Mouse (Mus musculus): Measurements from ENCODE around the gene Arrb1.

The Arrb1 gene

GRCm38 (mm10) chr7:99627366-99627765 is 92.1 kb downstream of the Arrb1 start:
- DNase-seq (ENCODE audit: low read depth, low spot score): no peak

DNA sequence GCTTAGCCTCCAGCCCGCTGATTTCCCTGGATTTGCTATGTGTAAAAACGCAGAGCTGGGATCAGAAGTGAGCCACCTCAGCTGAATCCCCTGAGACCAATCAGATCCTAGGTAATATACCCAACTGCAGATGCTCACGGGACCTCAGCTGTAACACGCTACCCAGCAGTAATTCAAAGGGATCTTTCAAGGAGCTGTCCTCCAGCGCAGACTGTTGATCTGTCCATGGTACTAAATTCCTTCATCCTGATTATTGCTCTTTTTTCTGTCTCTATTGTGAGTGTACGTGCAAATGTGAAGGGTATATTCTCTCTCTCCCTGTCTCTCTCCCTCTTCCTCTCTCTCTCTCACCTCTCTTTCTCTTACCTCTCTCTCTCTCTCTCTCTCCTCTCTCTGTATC is 97.0 kb downstream of the Arrb1 start:
- DNase-seq (ENCODE audit: low read depth, low spot score): no peak

GRCm38 (mm10) chr7:99633966-99634665 is 98.8 kb downstream of the Arrb1 start:
- no peak for DNase-seq (ENCODE audit: low read depth, low spot score)

DNA sequence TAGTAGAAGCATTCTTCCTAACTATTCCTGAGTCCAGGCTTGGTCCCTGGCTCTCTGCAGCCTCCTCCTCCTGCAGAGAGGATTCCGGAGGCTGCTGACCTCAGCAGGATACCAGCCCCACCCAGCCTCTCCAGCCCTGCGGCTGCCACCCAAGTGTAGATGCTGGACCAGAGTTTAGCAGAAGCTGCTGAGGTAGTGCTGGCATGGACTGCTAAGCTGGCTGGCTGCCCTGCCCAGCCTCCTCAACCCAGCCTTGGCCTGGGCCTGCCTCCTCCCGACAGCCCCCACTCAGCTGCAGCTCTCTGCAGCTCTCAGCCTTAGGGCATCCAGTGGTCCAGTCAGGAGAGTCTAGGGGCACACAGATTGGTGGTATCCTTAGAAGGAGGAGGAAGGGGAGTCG is 106.0 kb downstream of the Arrb1 start:
- no peak for DNase-seq (ENCODE audit: low read depth, low spot score)

GRCm38 (mm10) chr7:99642078-99642477 is 106.8 kb downstream of the Arrb1 start:
- DNase-seq (ENCODE audit: low read depth, low spot score): no peak

DNA sequence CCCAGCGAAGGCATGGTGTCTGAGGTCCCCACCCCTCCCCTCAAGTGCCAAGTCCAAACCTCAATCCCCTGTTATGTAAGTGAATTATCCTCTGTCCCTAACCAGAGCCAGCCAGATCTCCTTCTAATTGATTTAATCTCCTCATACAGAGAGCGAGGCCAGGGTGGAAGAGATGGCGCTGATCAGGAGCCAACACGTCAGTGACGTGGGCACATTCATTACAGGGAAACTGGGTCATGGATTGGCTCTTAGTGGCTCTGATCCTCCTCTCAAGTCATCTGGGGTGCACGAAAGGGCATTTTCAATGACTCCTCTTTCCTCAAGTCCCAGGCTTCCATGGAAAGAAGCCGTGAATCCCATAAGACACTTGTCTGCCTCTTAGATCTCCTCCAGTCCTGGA is 109.4 kb downstream of the Arrb1 start:
- DNase-seq (ENCODE audit: low read depth, low spot score): no peak

DNA sequence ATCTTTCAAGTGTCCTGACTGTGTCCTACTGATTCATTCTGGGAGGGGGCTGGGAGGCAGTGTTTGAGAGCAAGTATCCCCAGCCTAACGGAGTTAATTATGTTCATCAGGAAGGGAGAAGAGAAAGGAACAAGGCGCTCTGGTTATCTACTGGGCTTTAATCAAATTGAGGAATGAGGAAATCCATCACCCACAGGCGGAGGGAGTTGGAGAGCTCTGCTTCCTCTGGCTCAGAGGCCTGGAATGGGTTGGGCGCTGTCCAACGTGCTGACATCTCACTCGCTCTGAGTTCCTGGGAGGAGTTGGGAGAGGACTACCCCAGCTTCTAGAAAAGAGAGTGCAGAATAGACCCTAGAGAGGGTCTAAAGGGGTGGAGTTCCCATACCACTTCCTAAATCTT is 113.4 kb downstream of the Arrb1 start:
- no peak for DNase-seq (ENCODE audit: low read depth, low spot score)

DNA sequence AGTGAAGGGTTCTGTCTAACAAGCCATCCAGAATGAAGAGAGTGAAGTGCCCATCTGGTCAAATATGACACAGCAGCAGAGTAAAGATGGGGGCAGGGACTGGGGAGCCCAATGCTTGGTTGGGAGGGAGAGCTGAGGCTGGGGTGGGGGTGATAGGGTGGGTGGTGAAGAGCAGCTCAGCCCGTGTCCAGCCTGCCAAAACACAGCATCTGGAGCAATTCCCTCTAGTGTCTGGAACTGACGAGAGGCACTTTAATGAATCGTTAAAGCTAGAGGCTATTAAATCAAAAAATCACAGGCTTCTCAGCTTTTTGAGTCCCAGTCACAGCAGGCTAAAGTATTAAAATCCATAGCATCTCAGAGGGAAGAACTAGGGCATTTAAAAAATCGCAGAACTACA is 114.3 kb downstream of the Arrb1 start:
- no peak for DNase-seq (ENCODE audit: low read depth, low spot score)

DNA sequence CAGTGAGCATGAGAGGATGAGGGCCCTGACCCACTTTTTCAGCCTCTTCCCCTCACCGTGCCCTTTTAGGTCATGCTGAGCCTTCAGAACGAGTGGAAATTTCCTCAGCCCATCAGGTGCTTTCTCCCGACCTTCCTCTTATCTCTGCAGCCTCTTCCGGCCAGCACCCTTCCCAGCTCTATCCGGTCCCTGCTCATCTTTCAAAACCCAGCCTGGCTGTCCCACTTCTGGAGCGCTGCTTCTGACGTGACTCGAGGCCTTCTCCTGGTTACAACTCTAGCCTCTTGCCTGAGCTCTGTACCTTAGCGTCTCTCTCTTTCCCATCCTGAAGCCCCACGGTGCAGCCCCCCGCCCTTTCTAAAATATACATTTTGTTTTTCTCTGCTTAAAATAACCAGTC is 119.0 kb downstream of the Arrb1 start:
- DNase-seq (ENCODE audit: low read depth, low spot score): no peak

All from CD4-positive, CD25-positive, alpha-beta regulatory T cell, adult 2 months (primary cell).